Mouse (Mus musculus) large intestine, adult 2 months (tissue): Measurements from ENCODE around the gene Cdhr5. TPM values are rescaled to one million over a fixed set of nuclear protein-coding genes. Genes with fewer than 3 reads are reported as not detected.
"Not testable (repeated sequence)": the region's sequence is repeated elsewhere in the genome, so short reads cannot be mapped to it uniquely, and the experiment has no call there.

ENCODE experiments used
- DNase-seq: peaks from one replicate; pipeline ENCODE4 v3.0.0-alpha.2; 2012; ENCODE audit warnings: low read depth, low spot score
- WGBS: fragments of 180-500 bp; shearing (Covaris S2); methylation state at CpG from one replicate; pipeline ENCODE4 v1.1.7; 2018; 5-methylcytosine and 5-hydroxymethylcytosine counted together
- polyA plus RNA-seq: library from polyadenylated mRNA; depleted of rRNA; stranded (reverse); fragments of >200 nt; gene quantifications from 2 replicates; pipeline ENCODE4 v1.2.3, GENCODE M21; 2012

Cdhr5 gene
- polyA plus RNA-seq, 1 experiment, result 677 TPM

GRCm38 (mm10) chr7:141278766-141279590 lies 2.4 kb upstream of the Cdhr5 start, which contains the start of gene Sct:
TSS of gene Sct (minus strand) at chr7:141279133.
- no peak for DNase-seq
- 9% methylated on average over 46 of the region's 46 CpGs for WGBS

GRCm38 (mm10) chr7:141277701-141278678 lies 1.4 kb upstream of the Cdhr5 start:
- WGBS, result 51% methylated on average over 11 of the region's 11 CpGs
- peak; percentile 64 for DNase-seq

GRCm38 (mm10) chr7:141275356-141275755 lies 1.2 kb downstream of the Cdhr5 start:
- WGBS, result 84% methylated on average over 9 of the region's 9 CpGs
- no peak for DNase-seq

GRCm38 (mm10) chr7:141270631-141271030 lies 6.0 kb downstream of the Cdhr5 start:
- no peak for DNase-seq
- 87% methylated on average over 3 of the region's 3 CpGs for WGBS

- DNase-seq, result no peak
- WGBS, result 69% methylated on average over 14 of the region's 14 CpGs
Observed at GRCm38 (mm10) chr7:141269273-141269545, 7.4 kb downstream of the Cdhr5 start.

- 60% methylated on average over 24 of the region's 24 CpGs for WGBS
- no peak for DNase-seq
Observed at GRCm38 (mm10) chr7:141268466-141269272, 7.9 kb downstream of the Cdhr5 start.

GRCm38 (mm10) chr7:141265739-141266561 lies 10.6 kb downstream of the Cdhr5 start, which contains the start of gene Irf7:
TSS of gene Irf7 (minus strand) at chr7:141266481.
- WGBS, result 2% methylated on average over 25 of the region's 25 CpGs
- peak; percentile 50 for DNase-seq

GRCm38 (mm10) chr7:141265411-141265738 lies 11.2 kb downstream of the Cdhr5 start:
- DNase-seq, result no peak
- 41% methylated on average over 11 of the region's 11 CpGs for WGBS

GRCm38 (mm10) chr7:141264761-141265410 lies 11.7 kb downstream of the Cdhr5 start:
- DNase-seq, result no peak
- 21% methylated on average over 12 of the region's 12 CpGs for WGBS

GRCm38 (mm10) chr7:141264041-141264700 lies 12.4 kb downstream of the Cdhr5 start:
- 70% methylated on average over 11 of the region's 11 CpGs for WGBS
- no peak for DNase-seq

GRCm38 (mm10) chr7:141263640-141264039 lies 12.9 kb downstream of the Cdhr5 start:
- WGBS, result 85% methylated on average over 13 of the region's 13 CpGs
- DNase-seq, result no peak

GRCm38 (mm10) chr7:141261480-141261879 lies 15.1 kb downstream of the Cdhr5 start:
- DNase-seq, result no peak
- 82% methylated on average over 3 of the region's 3 CpGs for WGBS

GRCm38 (mm10) chr7:141256159-141256558 lies 20.4 kb downstream of the Cdhr5 start:
- DNase-seq, result no peak
- WGBS, result 90% methylated on average over 10 of the region's 10 CpGs

- not testable (repeated sequence) for DNase-seq
- 75% methylated on average over 4 of the region's 4 CpGs for WGBS
Observed at GRCm38 (mm10) chr7:141250486-141250885, 26.1 kb downstream of the Cdhr5 start.

GRCm38 (mm10) chr7:141231551-141231950 lies 45.0 kb downstream of the Cdhr5 start:
- 81% methylated on average over 10 of the region's 10 CpGs for WGBS
- no peak for DNase-seq

GRCm38 (mm10) chr7:141231111-141231510 lies 45.5 kb downstream of the Cdhr5 start:
- DNase-seq, result no peak
- WGBS, result 81% methylated on average over 3 of the region's 3 CpGs

- 84% methylated on average over 4 of the region's 4 CpGs for WGBS
- DNase-seq, result no peak
Observed at GRCm38 (mm10) chr7:141230570-141230969, 46.0 kb downstream of the Cdhr5 start.

- 25% methylated on average over 6 of the region's 6 CpGs for WGBS
- DNase-seq, result no peak
Observed at GRCm38 (mm10) chr7:141229702-141230101, 46.9 kb downstream of the Cdhr5 start.
